Mouse (Mus musculus) small intestine, adult 2 months (tissue): ENCODE results near the gene Htra2.

Experiments used
- CTCF ChIP-seq: fragments of 200-500 bp; IDR thresholded peaks from 2 replicates; pipeline ENCODE4 v1.5.1; 2012; ENCODE audit warnings: low read depth, mild to moderate bottlenecking, control low read depth, inconsistent platforms, low read length, moderate library complexity, mixed read lengths; ENCODE audit not compliant: insufficient replicate concordance, insufficient read length; ENCODE audit errors: extremely low read depth
- POLR2A ChIP-seq: fragments of 200-500 bp; IDR thresholded peaks from 2 replicates; pipeline ENCODE4 v1.6.1; 2012; ENCODE audit warnings: low read depth, mild to moderate bottlenecking, control low read depth, inconsistent platforms, low read length, moderate library complexity

DNA sequence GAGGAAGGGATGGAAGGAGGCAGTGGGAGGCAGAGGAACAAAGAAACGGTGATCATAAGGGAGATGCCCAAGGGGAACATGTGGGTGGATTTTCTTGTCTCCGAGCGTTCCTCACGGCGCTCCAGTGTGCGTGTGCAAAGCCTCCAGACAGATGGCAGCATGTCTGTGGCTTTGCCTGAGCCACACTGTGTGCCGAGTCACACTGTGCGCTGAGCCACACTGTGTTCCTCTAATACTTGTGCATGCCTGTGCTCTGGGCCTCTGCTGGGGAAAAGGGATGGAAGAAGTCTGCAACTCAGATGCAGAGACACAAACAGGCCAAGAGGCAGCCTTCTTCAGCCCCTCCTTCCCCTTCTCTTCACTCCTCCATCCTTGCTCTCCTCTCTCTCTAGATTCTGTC is 27.8 kb downstream of the Htra2 start:
- no peak for TF ChIP-seq CTCF
- no peak for TF ChIP-seq POLR2A
